Mouse (Mus musculus) limb, embryonic 15.5 days (tissue): ENCODE results near the gene Ppp1r13l. TPM values are rescaled to one million over a fixed set of nuclear protein-coding genes. Genes with fewer than 3 reads are reported as not detected.

Experiments used
- ATAC-seq: fragments of 200-750 bp; cut with Nextera tagmentation; 2 replicates; pipeline ENCODE4 v1.8.0; 2017; ENCODE audit warnings: low read depth, moderate TSS enrichment; ENCODE audit not compliant: insufficient number of reproducible peaks, low FRiP score, low TSS enrichment
- H3K27ac ChIP-seq: fragments of 300-500 bp; sonication (generic); 2 replicates; pipeline ENCODE4 v1.5.1; 2015; ENCODE audit warnings: moderate library complexity, mild to moderate bottlenecking, inconsistent platforms
- H3K27me3 ChIP-seq: fragments of 300-500 bp; sonication (generic); 2 replicates; pipeline ENCODE4 v1.6.1; 2015; ENCODE audit warnings: inconsistent platforms
- H3K36me3 ChIP-seq: fragments of 300-500 bp; sonication (generic); 2 replicates; pipeline ENCODE4 v1.6.1; 2015; ENCODE audit warnings: inconsistent platforms
- H3K4me1 ChIP-seq: fragments of 300-500 bp; sonication (generic); 2 replicates; pipeline ENCODE4 v1.6.1; 2015; ENCODE audit warnings: inconsistent platforms
- H3K4me2 ChIP-seq: fragments of 300-500 bp; sonication (generic); 2 replicates; pipeline ENCODE4 v1.6.1; 2015; ENCODE audit warnings: mild to moderate bottlenecking, inconsistent platforms
- H3K4me3 ChIP-seq: fragments of 300-500 bp; sonication (generic); 2 replicates; pipeline ENCODE4 v1.5.1; 2015; ENCODE audit warnings: mild to moderate bottlenecking, inconsistent platforms
- H3K9ac ChIP-seq: fragments of 300-500 bp; sonication (generic); 2 replicates; pipeline ENCODE4 v1.6.1; 2015; ENCODE audit warnings: inconsistent platforms
- H3K9me3 ChIP-seq: fragments of 300-500 bp; sonication (generic); 2 replicates; pipeline ENCODE4 v1.6.1; 2016; ENCODE audit warnings: inconsistent platforms
- WGBS: fragments of 180-500 bp; shearing (Covaris S2); methylation state at CpG from one replicate; pipeline ENCODE4 v1.1.7; 2015; 5-methylcytosine and 5-hydroxymethylcytosine counted together
- polyA plus RNA-seq: library from polyadenylated mRNA; unstranded; fragments of >200 nt; fragmentation: Nextera tagmentation; extraction: Ambion mirVana; gene quantifications from 2 replicates; pipeline ENCODE4 v1.2.1, GENCODE M21; 2015

The Ppp1r13l gene
- polyA plus RNA-seq, 1 experiment from 2014 or later, result 20.0 TPM

GRCm38 (mm10) chr7:19357381-19358375 lies 1.9 kb upstream of the Ppp1r13l start:
- H3K4me3 ChIP-seq, result peak overlapping the region; percentile 75
- WGBS, result 91% methylated on average over 25 of the region's 25 CpGs

GRCm38 (mm10) chr7:19358634-19359033 lies 915 bp upstream of the Ppp1r13l start:
- peaks cover 39% of the 10 kb centered on the region for H3K36me3 ChIP-seq
- H3K4me2 ChIP-seq, result peak overlapping the region; percentile 90
- H3K27me3 ChIP-seq, result no peaks in the 10 kb centered on the region
- H3K4me3 ChIP-seq, result peak overlapping the region; percentile 75
- H3K4me1 ChIP-seq, result peaks cover 37% of the 10 kb centered on the region
- WGBS, result 14% methylated on average over 13 of the region's 13 CpGs
- peak overlapping the region; percentile 57 for H3K9ac ChIP-seq
- no peak overlapping the region for H3K27ac ChIP-seq
- no peaks in the 10 kb centered on the region for H3K9me3 ChIP-seq
- ATAC-seq, result no peak

More at GRCm38 (mm10) chr7:19357381-19358375, 1.9 kb upstream of the Ppp1r13l start:
- no peaks in the 10 kb centered on the region for H3K9me3 ChIP-seq
- ATAC-seq, result no peak
- H3K36me3 ChIP-seq, result peaks cover 48% of the 10 kb centered on the region
- peak overlapping the region; percentile 57; the same call in 1 of the 2 replicates for H3K9ac ChIP-seq
- no peak overlapping the region for H3K27ac ChIP-seq
- H3K4me1 ChIP-seq, result peaks cover 33% of the 10 kb centered on the region
- H3K27me3 ChIP-seq, result no peaks in the 10 kb centered on the region
- H3K4me2 ChIP-seq, result peak overlapping the region; percentile 90

- WGBS, result under 1% methylated on average over 45 of the region's 45 CpGs
- Histone ChIP-seq H3K9me3 (no peaks in the 10 kb centered on the region), H3K27ac (peak overlapping the region; percentile 83), H3K9ac (peak overlapping the region; percentile 57), H3K4me3 (peak overlapping the region; percentile 75), H3K4me2 (peak overlapping the region; percentile 90), H3K36me3 (peaks cover 26% of the 10 kb centered on the region), H3K27me3 (no peaks in the 10 kb centered on the region), H3K4me1 (peaks cover 42% of the 10 kb centered on the region)
- ATAC-seq, result peak; percentile 61
Measured at GRCm38 (mm10) chr7:19359892-19360641, 518 bp downstream of the Ppp1r13l start.

- H3K27ac ChIP-seq, result peak overlapping the region; percentile 83
- H3K36me3 ChIP-seq, result peaks cover 20% of the 10 kb centered on the region
- WGBS, result under 1% methylated on average over 27 of the region's 27 CpGs
Measured at GRCm38 (mm10) chr7:19360944-19361343, 1.4 kb downstream of the Ppp1r13l start.

GRCm38 (mm10) chr7:19361720-19362119 lies 2.2 kb downstream of the Ppp1r13l start:
- Histone ChIP-seq H3K9ac (peak overlapping the region; percentile 63; the same call in 1 of the 2 replicates), H3K27me3 (no peaks in the 10 kb centered on the region), H3K36me3 (peaks cover 13% of the 10 kb centered on the region), H3K27ac (peak overlapping the region; percentile 81), H3K4me2 (peak overlapping the region; percentile 90), H3K4me3 (peak overlapping the region; percentile 75), H3K4me1 (peaks cover 42% of the 10 kb centered on the region), H3K9me3 (no peaks in the 10 kb centered on the region)
- 9% methylated on average over 16 of the region's 16 CpGs for WGBS
- ATAC-seq, result no peak

More at GRCm38 (mm10) chr7:19360944-19361343, 1.4 kb downstream of the Ppp1r13l start:
- no peaks in the 10 kb centered on the region for H3K9me3 ChIP-seq
- H3K4me2 ChIP-seq, result peak overlapping the region; percentile 90
- peak; percentile 64 for ATAC-seq
- peak overlapping the region; percentile 75 for H3K4me3 ChIP-seq
- H3K9ac ChIP-seq, result peak overlapping the region; percentile 63
- peaks cover 42% of the 10 kb centered on the region for H3K4me1 ChIP-seq
- H3K27me3 ChIP-seq, result no peaks in the 10 kb centered on the region

GRCm38 (mm10) chr7:19362276-19362675 lies 2.7 kb downstream of the Ppp1r13l start:
- Histone ChIP-seq H3K27ac (peak overlapping the region; percentile 81), H3K4me3 (peak overlapping the region; percentile 75; the same call in 1 of the 2 replicates)
- 42% methylated on average over 4 of the region's 4 CpGs for WGBS

GRCm38 (mm10) chr7:19363881-19364280 lies 4.3 kb downstream of the Ppp1r13l start:
- H3K27me3 ChIP-seq, result 0 out of 2 replicates have a peak, but pooled peaks cover 4% of the 10 kb centered on the region
- WGBS, result 4% methylated on average over 18 of the region's 18 CpGs
- no peak overlapping the region for H3K4me3 ChIP-seq
- no peaks in the 10 kb centered on the region for H3K9me3 ChIP-seq
- H3K4me1 ChIP-seq, result peaks cover 34% of the 10 kb centered on the region
- peak overlapping the region; percentile 72 for H3K27ac ChIP-seq
- H3K9ac ChIP-seq, result no peak overlapping the region
- ATAC-seq, result no peak
- H3K36me3 ChIP-seq, result no peaks in the 10 kb centered on the region
- H3K4me2 ChIP-seq, result peak overlapping the region; percentile 22; the same call in 1 of the 2 replicates

More at GRCm38 (mm10) chr7:19362276-19362675, 2.7 kb downstream of the Ppp1r13l start:
- ATAC-seq, result no peak
- peaks cover 42% of the 10 kb centered on the region for H3K4me1 ChIP-seq
- H3K9ac ChIP-seq, result 0 out of 2 replicates have a peak overlapping the region, but pooled peaks have one; percentile 10
- peak overlapping the region; percentile 90 for H3K4me2 ChIP-seq
- peaks cover 7% of the 10 kb centered on the region for H3K36me3 ChIP-seq
- no peaks in the 10 kb centered on the region for H3K27me3 ChIP-seq
- H3K9me3 ChIP-seq, result no peaks in the 10 kb centered on the region

GRCm38 (mm10) chr7:19365376-19365775 lies 5.8 kb downstream of the Ppp1r13l start:
- peaks cover 39% of the 10 kb centered on the region for H3K4me1 ChIP-seq
- H3K9me3 ChIP-seq, result no peaks in the 10 kb centered on the region
- H3K27me3 ChIP-seq, result 0 out of 2 replicates have a peak, but pooled peaks cover 4% of the 10 kb centered on the region
- H3K36me3 ChIP-seq, result no peaks in the 10 kb centered on the region
- H3K4me3 ChIP-seq, result no peak overlapping the region
- no peak overlapping the region for H3K27ac ChIP-seq
- 0 out of 2 replicates have a peak overlapping the region, but pooled peaks have one; percentile 12 for H3K4me2 ChIP-seq
- no peak for ATAC-seq
- WGBS, result 61% methylated on average over 4 of the region's 4 CpGs
- H3K9ac ChIP-seq, result no peak overlapping the region

GRCm38 (mm10) chr7:19368380-19368779 lies 8.8 kb downstream of the Ppp1r13l start:
- ATAC-seq, result no peak
- Histone ChIP-seq H3K4me3 (no peak overlapping the region), H3K36me3 (peaks cover 3% of the 10 kb centered on the region; the same call in 1 of the 2 replicates), H3K4me2 (no peak overlapping the region), H3K27me3 (0 out of 2 replicates have a peak, but pooled peaks cover 4% of the 10 kb centered on the region), H3K27ac (no peak overlapping the region), H3K9me3 (no peaks in the 10 kb centered on the region), H3K9ac (no peak overlapping the region), H3K4me1 (peaks cover 16% of the 10 kb centered on the region)
- WGBS, result 16% methylated on average over 16 of the region's 16 CpGs

GRCm38 (mm10) chr7:19369823-19370425 lies 10.4 kb downstream of the Ppp1r13l start:
- Histone ChIP-seq H3K27ac (no peak overlapping the region), H3K9ac (peak overlapping the region; percentile 44), H3K4me2 (peak overlapping the region; percentile 81), H3K4me3 (peak overlapping the region; percentile 42), H3K9me3 (no peaks in the 10 kb centered on the region), H3K27me3 (0 out of 2 replicates have a peak, but pooled peaks cover 4% of the 10 kb centered on the region), H3K36me3 (peaks cover 7% of the 10 kb centered on the region; the same call in 1 of the 2 replicates), H3K4me1 (peaks cover 8% of the 10 kb centered on the region)
- WGBS, result 13% methylated on average over 46 of the region's 46 CpGs
- ATAC-seq, result no peak

GRCm38 (mm10) chr7:19373367-19373766 lies 13.8 kb downstream of the Ppp1r13l start:
- no peak overlapping the region for H3K4me3 ChIP-seq
- ATAC-seq, result no peak
- 81% methylated on average over 2 of the region's 2 CpGs for WGBS
- 0 out of 2 replicates have a peak, but pooled peaks cover 3% of the 10 kb centered on the region for H3K27me3 ChIP-seq
- H3K36me3 ChIP-seq, result peaks cover 24% of the 10 kb centered on the region
- no peaks in the 10 kb centered on the region for H3K9me3 ChIP-seq
- H3K9ac ChIP-seq, result no peak overlapping the region
- H3K4me1 ChIP-seq, result peaks cover 7% of the 10 kb centered on the region
- no peak overlapping the region for H3K27ac ChIP-seq
- H3K4me2 ChIP-seq, result no peak overlapping the region
